Mouse (Mus musculus): ENCODE data around the gene Sclt1. TPM values are rescaled to one million over a fixed set of nuclear protein-coding genes. Genes with fewer than 3 reads are reported as not detected.

Sclt1 gene
- polyA plus RNA-seq, 1 experiment from 2014 or later: 17.7 TPM

DNA sequence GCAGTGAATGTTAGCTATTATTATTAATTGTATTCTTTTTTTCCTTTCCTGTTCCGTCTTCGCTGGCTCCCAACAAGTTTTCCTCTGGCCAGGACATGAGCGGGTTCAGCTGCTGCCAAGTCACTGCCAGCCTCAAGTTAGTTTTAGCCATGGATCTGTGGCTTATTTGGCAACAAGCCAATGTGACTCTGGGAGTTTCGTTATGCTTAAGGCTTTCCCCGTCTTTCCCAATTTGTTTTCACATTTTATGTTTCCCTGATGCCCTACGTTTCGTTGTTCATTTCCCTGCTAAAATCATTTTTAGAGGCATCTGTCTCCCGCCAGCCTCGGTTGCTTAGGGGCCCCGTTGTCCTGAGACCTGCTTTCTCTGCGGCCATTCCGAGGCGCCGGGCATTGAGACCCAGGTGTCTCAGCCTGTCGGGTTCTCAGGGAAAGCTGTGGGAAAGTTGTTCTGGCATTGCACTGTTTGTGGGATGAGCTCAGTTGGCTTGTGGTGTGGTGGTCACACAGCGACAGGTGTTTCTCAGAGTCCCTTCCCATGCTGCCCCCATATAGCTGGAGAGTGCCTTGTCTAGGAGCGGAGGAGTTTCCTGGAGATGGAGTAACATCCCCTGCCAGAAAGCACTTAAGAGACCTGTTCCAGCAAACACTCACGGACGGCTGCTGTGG lies 152.9 kb downstream of the Sclt1 start:
- H3K9me3 ChIP-seq: no peaks in the 10 kb centered on the region
- H3K27ac ChIP-seq: no peak overlapping the region
- no peak for DNase-seq (ENCODE audit: low spot score)
- no peaks in the 10 kb centered on the region for H3K27me3 ChIP-seq (ENCODE audit: insufficient read depth, poor library complexity, severe bottlenecking)
- no peak overlapping the region for H3K4me3 ChIP-seq
- peaks cover 13% of the 10 kb centered on the region for H3K4me1 ChIP-seq (replicated peaks)
- WGBS: 93% methylated on average over 19 of the region's 19 CpGs
- H3K36me3 ChIP-seq: peaks cover 68% of the 10 kb centered on the region

DNA sequence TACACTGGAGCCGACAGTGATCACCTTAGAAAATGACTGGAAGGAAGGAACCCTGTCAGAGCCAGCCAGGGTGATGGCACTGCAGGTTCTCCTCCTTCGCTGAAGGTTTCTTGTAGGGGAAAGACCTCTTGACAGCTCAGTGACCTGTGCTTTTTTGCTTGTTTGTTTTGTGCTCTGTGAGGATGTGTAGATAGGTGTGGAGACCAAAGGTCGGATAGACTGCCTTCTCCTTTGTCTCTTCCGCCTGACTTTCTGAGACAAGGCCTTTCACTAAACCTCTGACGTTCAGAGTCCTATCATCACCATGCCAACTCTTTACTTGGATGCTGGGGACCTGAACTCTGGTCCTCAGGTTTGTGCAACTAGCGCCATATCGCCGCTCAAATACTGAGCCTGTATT lies 153.8 kb downstream of the Sclt1 start:
- peaks cover 67% of the 10 kb centered on the region for H3K36me3 ChIP-seq
- 67% methylated on average over 8 of the region's 8 CpGs for WGBS
- no peak overlapping the region for H3K27ac ChIP-seq
- no peaks in the 10 kb centered on the region for H3K27me3 ChIP-seq (ENCODE audit: insufficient read depth, poor library complexity, severe bottlenecking)
- no peak overlapping the region for H3K4me3 ChIP-seq
- no peak for DNase-seq (ENCODE audit: low spot score)
- peaks cover 13% of the 10 kb centered on the region for H3K4me1 ChIP-seq (replicated peaks)
- no peaks in the 10 kb centered on the region for H3K9me3 ChIP-seq

DNA sequence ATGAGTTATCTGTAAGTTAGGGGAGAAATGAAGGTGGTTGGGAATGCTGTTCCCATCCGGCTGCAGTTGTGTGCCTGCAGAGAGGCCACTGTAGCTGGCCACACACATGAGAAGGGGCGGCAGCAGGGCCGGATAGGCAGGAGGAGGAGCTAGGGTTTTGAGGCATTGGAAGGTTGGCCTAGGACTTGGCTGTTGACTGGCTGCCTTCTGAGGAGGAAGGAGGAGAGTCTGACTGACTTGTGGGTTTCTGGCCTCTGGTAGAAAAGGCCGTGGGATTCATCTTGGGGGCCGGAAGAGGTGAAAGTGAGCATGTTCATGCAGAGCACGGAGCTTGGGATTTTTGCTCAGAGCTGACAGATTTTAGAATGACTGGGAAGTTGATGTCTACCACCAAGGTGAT lies 154.7 kb downstream of the Sclt1 start:
- Histone ChIP-seq H3K9me3 (no peaks in the 10 kb centered on the region), H3K27me3 (ENCODE audit: insufficient read depth, poor library complexity, severe bottlenecking) (no peaks in the 10 kb centered on the region), H3K27ac (no peak overlapping the region), H3K4me3 (no peak overlapping the region), H3K36me3 (peaks cover 67% of the 10 kb centered on the region), H3K4me1 (replicated peaks) (peaks cover 13% of the 10 kb centered on the region)
- WGBS: 68% methylated on average over 6 of the region's 6 CpGs
- DNase-seq (ENCODE audit: low spot score): no peak

DNA sequence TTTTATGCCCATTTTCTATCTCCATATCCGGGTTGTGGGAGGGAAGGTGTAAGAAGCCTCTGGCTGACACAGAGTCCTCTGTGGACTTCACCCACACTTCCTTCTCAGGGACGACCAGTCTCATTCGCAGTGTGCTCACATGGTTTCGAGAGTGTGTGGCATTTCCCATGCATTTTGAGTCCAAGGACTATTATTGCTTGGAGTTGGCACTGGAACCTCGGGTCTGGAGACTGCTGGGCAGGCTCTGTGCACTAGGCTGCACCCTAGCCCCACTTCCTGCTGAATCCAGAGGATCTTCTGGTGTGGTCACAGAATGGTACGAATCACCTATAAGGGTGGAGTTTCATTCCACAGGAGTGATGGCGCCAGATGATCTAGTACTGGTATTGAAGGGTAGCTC lies 155.4 kb downstream of the Sclt1 start:
- Histone ChIP-seq H3K9me3 (no peaks in the 10 kb centered on the region), H3K4me3 (no peak overlapping the region), H3K4me1 (replicated peaks) (peaks cover 20% of the 10 kb centered on the region), H3K27me3 (ENCODE audit: insufficient read depth, poor library complexity, severe bottlenecking) (no peaks in the 10 kb centered on the region), H3K27ac (no peak overlapping the region), H3K36me3 (peaks cover 61% of the 10 kb centered on the region)
- DNase-seq (ENCODE audit: low spot score): no peak
- 87% methylated on average over 7 of the region's 7 CpGs for WGBS

DNA sequence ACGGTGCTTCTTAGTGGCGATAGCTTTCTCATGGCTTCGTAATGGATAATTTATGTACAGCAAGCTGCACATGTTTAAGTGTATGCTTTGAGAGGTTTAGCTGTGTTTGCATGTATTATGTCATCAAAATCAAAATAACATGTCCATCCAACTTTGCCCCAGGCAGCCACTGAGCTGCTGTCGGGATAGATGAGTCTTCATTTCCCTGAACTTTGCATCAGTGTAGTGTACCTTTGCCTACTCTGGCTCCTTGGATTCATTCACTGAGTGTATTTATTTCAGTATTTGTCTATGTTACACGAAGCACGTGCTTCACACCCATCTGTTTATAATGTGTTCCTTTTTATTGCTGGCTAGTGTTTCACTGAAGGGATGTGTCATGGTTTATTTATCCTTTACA lies 156.0 kb downstream of the Sclt1 start:
- no peak for DNase-seq (ENCODE audit: low spot score)
- peaks cover 55% of the 10 kb centered on the region for H3K36me3 ChIP-seq
- 93% methylated on average over 6 of the region's 6 CpGs for WGBS

DNA sequence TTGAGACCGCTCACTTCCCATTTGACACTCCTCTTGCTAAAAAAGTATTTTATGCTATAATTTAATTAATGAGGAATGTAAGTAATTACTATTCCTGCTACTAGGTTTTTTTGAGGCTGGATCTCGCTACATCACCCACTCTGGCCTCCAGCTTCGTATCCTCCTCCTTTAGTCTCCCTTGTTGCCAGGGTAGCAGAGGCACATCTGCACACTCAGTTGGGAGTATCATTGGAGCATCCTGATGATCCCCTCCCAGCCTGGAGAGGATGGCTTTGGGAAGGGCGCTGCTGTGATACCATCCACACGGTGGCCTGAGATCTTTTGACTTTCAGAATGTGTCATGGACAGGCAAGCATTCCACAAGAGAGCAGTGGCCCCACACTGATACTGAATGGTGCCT lies 156.8 kb downstream of the Sclt1 start:
- Histone ChIP-seq H3K27me3 (ENCODE audit: insufficient read depth, poor library complexity, severe bottlenecking) (no peaks in the 10 kb centered on the region), H3K27ac (no peak overlapping the region), H3K9me3 (no peaks in the 10 kb centered on the region), H3K36me3 (peaks cover 48% of the 10 kb centered on the region), H3K4me3 (no peak overlapping the region), H3K4me1 (replicated peaks) (peaks cover 34% of the 10 kb centered on the region)
- no peak for DNase-seq (ENCODE audit: low spot score)
- WGBS: 87% methylated on average over 5 of the region's 5 CpGs

More for the DNA sequence above, 156.0 kb downstream of the Sclt1 start:
- Histone ChIP-seq H3K27me3 (ENCODE audit: insufficient read depth, poor library complexity, severe bottlenecking) (no peaks in the 10 kb centered on the region), H3K27ac (no peak overlapping the region), H3K4me1 (replicated peaks) (peaks cover 26% of the 10 kb centered on the region), H3K9me3 (no peaks in the 10 kb centered on the region), H3K4me3 (no peak overlapping the region)

DNA sequence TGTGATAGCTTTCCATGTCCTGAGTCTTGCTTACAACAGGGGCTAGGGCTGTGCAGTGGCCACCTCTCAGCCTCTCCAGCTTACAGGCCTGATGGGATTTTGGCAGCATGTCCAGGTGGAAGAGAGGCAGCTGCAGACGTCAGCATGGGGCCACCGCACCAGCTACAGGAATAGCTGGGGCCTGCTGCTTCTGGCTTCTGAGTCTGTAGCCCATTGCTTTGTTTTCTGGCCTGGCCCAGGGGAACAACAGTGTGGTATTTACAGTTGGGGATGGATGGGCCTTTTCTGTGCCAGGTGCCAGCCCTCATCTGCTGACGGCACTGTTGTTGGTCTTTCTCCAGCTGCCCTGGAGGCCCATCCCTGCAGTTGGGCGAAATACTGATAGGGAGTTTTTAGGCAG lies 158.7 kb downstream of the Sclt1 start:
- Histone ChIP-seq H3K4me3 (no peak overlapping the region), H3K36me3 (peaks cover 28% of the 10 kb centered on the region), H3K27me3 (ENCODE audit: insufficient read depth, poor library complexity, severe bottlenecking) (no peaks in the 10 kb centered on the region), H3K27ac (no peak overlapping the region), H3K4me1 (replicated peaks) (peaks cover 51% of the 10 kb centered on the region), H3K9me3 (no peaks in the 10 kb centered on the region)
- DNase-seq (ENCODE audit: low spot score): no peak
- WGBS: 74% methylated on average over 4 of the region's 4 CpGs

DNA sequence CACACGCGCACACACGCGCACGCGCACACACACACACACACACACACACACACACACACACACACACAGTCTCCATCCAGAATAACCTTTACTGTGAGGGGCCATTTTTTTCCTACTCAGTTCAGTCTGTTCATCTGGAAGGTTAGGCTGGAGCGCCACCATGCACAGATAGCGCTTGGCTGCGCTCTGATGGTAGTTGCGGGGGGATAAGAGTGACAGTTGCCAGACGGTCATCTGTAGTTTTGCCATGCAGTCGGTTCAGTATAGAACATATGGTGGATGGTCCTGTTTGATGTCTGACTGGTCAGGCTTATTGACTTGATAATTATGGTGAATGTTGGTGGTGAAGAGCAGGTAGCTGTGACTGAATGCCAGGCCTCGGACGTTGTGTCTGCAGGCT lies 159.2 kb downstream of the Sclt1 start:
- 93% methylated on average over 14 of the region's 14 CpGs for WGBS
- peaks cover 55% of the 10 kb centered on the region for H3K4me1 ChIP-seq (replicated peaks)
- H3K27ac ChIP-seq: no peak overlapping the region
- no peak for DNase-seq (ENCODE audit: low spot score)
- H3K36me3 ChIP-seq: peaks cover 25% of the 10 kb centered on the region; the same call in 1 of the 2 replicates
- no peaks in the 10 kb centered on the region for H3K9me3 ChIP-seq
- no peaks in the 10 kb centered on the region for H3K27me3 ChIP-seq (ENCODE audit: insufficient read depth, poor library complexity, severe bottlenecking)
- no peak overlapping the region for H3K4me3 ChIP-seq

DNA sequence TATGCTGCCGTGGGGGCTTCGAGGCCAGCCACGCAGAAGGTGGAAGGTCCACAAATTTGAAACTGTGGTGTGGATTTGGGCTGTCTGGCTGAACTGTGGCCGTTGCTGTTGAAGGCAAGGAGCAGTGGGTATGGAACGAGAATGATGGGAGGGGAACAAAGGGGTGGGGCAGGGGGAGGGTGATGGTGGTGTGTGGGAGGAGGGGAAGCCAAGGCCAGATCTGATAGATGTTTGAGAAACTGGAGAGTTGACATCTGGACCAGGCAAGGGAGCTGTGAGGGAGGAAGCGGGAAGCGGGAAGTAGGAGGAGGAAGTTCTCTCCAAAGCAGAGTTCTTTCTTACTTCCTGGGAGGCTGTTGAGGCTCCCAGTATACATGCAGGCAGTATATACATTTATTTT lies 160.1 kb downstream of the Sclt1 start:
- Histone ChIP-seq H3K36me3 (peaks cover 25% of the 10 kb centered on the region; the same call in 1 of the 2 replicates), H3K9me3 (no peaks in the 10 kb centered on the region), H3K27ac (no peak overlapping the region), H3K4me3 (no peak overlapping the region), H3K27me3 (ENCODE audit: insufficient read depth, poor library complexity, severe bottlenecking) (no peaks in the 10 kb centered on the region), H3K4me1 (replicated peaks) (peaks cover 51% of the 10 kb centered on the region)
- 78% methylated on average over 7 of the region's 7 CpGs for WGBS
- DNase-seq (ENCODE audit: low spot score): no peak

DNA sequence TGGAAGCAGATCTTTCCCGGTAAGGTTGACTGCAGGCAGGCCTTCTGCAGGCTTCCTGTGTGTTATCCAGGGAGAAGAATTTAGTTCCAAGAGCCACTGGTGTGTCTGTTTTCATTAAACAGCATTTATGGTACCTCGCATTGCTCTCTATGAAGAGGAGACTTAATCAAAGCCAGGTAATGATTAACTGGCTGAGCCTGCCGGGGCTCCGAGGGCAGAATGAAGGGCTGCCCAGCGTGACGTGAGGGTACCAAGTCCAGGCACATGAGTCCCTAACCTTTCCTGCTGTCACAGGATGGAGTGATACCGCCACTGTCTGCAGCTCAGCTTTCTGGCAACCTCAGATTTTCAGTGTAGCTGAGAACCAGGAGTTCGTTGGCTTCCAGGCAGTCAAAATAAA lies 160.9 kb downstream of the Sclt1 start:
- 67% methylated on average over 8 of the region's 8 CpGs for WGBS
- no peak overlapping the region for H3K27ac ChIP-seq

DNA sequence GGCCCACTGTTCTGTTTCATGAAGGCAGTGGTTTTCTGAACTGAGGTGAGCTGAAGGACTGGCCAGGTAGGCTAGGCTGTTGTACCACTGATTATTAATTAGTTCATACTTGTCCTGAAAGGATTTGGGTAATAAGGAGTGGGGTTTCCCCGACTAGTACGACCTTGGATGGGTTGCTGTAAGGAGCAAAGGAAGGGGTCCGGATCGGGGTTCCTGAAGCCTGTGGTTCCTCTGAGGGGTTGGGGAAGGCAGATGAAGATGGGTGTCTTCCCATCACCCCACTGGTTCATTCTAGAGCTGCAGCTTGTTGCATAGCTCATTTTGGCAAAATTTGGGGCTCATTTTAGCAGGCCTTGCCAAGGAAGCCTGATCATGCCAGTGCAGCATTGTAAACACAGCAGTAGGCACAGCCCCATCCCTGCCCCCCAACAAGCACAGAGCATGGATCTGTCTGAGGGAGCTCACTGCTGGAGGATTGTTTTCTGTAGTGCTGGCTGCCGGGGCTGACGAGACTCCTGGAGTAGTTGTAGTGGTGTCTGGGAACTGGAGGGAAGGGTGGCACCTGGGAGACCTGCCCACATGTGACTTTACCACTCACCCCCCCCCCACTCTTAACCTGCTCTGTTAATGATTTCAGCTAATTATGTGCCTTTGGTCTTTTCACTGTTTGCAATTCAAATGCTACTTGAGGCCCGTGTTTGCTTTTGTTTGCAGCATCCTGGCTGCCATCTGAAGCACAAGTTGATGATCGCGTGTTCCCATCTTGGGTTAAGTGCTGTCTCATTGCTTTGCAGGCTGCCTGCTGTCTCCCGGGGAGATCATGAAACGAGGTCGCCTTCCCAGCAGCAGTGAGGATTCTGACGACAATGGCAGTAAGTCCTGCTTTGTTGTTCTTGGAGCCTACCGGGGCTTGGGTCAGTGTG lies 161.7 kb downstream of the Sclt1 start:
- no peaks in the 10 kb centered on the region for H3K9me3 ChIP-seq
- DNase-seq (ENCODE audit: low spot score): no peak
- H3K27me3 ChIP-seq (ENCODE audit: insufficient read depth, poor library complexity, severe bottlenecking): no peaks in the 10 kb centered on the region
- H3K4me3 ChIP-seq: no peak overlapping the region
- peaks cover 58% of the 10 kb centered on the region for H3K4me1 ChIP-seq (replicated peaks)
- H3K36me3 ChIP-seq: peaks cover 25% of the 10 kb centered on the region; the same call in 1 of the 2 replicates
- H3K27ac ChIP-seq: peak overlapping the region; percentile 56; the same call in 1 of the 2 replicates
- WGBS: 42% methylated on average over 14 of the region's 14 CpGs

More for the DNA sequence above, 160.9 kb downstream of the Sclt1 start:
- Histone ChIP-seq H3K4me3 (no peak overlapping the region), H3K27me3 (ENCODE audit: insufficient read depth, poor library complexity, severe bottlenecking) (no peaks in the 10 kb centered on the region), H3K36me3 (peaks cover 25% of the 10 kb centered on the region; the same call in 1 of the 2 replicates), H3K9me3 (no peaks in the 10 kb centered on the region), H3K4me1 (replicated peaks) (peaks cover 54% of the 10 kb centered on the region)
- no peak for DNase-seq (ENCODE audit: low spot score)

DNA sequence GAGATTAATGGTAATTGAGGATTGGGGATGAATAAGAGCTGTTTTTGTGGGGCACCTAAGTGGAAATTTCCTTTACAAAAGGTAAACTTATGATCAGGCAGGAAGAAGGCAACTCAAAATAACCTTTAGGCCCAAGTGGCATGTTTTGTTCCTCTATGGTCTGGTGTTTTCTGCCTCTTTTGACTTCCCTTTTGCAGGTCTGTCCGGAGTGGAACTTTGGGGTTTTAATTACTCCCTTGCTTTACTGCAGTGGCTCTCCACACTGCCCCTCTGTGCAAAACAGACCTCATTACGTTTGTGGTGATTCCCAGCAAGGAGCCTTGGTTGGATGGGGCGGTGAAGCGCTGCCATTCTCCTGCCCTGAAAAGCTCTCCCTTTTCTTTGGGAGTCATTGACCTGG lies 162.4 kb downstream of the Sclt1 start:
- Histone ChIP-seq H3K9me3 (no peaks in the 10 kb centered on the region), H3K27ac (no peak overlapping the region), H3K4me1 (replicated peaks) (peaks cover 66% of the 10 kb centered on the region), H3K4me3 (no peak overlapping the region), H3K36me3 (peaks cover 23% of the 10 kb centered on the region; the same call in 1 of the 2 replicates), H3K27me3 (ENCODE audit: insufficient read depth, poor library complexity, severe bottlenecking) (no peaks in the 10 kb centered on the region)
- no peak for DNase-seq (ENCODE audit: low spot score)
- 34% methylated on average over 4 of the region's 4 CpGs for WGBS

DNA sequence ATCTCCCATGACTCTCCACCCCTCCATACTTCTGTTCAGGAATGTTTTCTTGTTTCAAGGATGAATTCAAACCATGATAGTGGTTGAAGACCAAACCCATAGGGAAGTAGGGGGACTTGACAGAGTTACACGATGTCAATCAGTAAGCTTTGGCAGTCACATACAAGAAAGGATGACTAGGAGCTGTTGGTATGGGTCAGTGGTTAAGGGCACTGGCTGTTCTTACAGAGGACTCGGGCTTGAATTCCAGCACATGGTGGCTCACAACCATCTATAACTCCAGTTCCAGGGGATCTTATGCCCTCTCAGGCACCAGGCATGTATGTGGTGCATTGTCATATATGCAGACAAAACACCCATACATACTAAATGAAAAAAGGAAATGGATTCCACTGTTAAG lies 165.1 kb downstream of the Sclt1 start:
- no peak for DNase-seq (ENCODE audit: low spot score)
- Histone ChIP-seq H3K27ac (no peak overlapping the region), H3K4me1 (replicated peaks) (peaks cover 71% of the 10 kb centered on the region), H3K36me3 (no peaks in the 10 kb centered on the region), H3K4me3 (no peak overlapping the region), H3K27me3 (ENCODE audit: insufficient read depth, poor library complexity, severe bottlenecking) (no peaks in the 10 kb centered on the region), H3K9me3 (no peaks in the 10 kb centered on the region)
- WGBS: 55% methylated on average over 2 of the region's 2 CpGs

All from hindbrain, embryonic 10.5 days (tissue).